Mouse (Mus musculus) brain, embryonic 18.5 days (tissue): Measurements from ENCODE around the gene Olfr788.

ENCODE experiments used
- DNase-seq: peaks from one replicate; pipeline ENCODE4 v3.0.0-alpha.2; 2012; ENCODE audit warnings: low read depth, low spot score

Olfr788 gene

DNA sequence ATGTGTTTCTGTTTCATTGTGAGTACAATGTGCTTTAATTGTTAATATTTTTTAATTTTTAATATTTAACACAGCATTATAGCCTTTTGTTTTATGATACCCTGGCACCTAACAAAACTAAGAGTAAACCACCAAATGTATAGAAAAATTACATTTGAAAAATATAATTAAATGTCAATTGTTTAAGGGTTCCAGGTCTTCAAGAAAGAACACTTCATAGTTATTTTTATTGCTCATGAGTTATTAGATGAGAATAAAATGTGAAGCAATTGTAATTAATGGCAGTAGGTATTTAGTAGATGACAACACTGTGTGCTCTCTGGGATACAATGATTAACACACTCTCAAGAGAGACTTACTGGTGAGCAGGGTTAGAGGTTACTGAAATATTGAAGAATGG is at the start of gene Olfr788:
Olfr788 (plus strand) TSS at position 301 of the 400 bp plus-strand sequence.
- DNase-seq, result no peak

DNA sequence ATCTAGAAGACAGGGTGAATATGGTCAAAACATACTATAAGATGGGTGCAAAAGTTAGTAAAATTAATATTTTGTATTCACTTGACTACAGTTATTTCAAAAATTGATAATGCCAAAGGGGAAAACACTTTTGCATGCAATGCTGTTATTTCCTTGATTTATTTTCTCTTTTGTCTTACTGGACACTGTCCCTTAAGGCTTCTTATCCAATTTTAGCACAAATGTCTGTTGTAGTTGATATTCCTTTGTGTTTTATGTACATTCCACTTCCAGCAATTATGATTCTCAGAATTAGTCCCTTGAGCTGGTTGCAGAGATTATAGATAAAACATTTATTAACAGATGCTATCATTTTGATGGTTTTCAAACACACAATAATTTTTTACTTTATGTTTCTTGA is 43.8 kb upstream of the Olfr788 start, which contains the start of gene Olfr786:
Olfr786 (plus strand) TSS at position 301 of the 400 bp plus-strand sequence.
- no peak for DNase-seq

DNA sequence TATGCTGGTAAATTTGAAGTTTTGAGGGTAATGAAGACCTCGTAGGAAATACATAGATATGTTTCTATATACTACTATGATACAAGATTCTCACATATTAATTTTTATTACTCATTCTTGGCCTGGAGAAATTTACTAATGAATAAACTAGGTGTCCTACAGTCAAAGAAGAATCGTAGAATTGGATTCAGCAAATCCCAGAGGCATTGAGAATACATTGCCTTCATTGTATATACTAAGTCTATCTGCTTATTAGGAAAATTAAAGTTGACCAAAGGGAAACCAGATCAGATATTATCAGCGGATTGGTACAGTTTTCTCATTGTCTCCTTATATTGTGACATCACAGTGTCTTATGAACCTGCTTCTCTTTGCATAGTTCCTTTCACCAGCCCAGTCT is 9.2 kb upstream of the Olfr788 start, which contains the start of gene Olfr787:
Olfr787 (plus strand) TSS at position 301 of the 400 bp plus-strand sequence.
- no peak for DNase-seq

DNA sequence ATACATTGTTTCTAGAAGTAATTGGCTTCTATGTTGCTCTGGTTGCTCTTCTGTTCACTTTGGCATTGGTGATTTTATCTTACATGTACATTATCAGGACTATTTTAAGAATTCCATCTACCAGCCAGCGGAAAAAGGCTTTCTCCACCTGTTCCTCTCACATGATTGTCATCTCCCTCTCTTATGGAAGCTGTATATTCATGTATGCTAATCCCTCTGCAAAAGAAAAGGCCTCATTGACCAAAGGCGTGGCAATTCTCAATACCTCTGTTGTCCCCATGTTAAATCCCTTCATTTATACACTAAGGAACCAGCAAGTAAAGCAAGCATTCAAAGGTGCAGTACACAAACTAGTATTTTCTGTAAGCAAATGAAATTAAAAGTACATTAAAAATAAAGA is 2.5 kb downstream of the Olfr788 start:
- no peak for DNase-seq

DNA sequence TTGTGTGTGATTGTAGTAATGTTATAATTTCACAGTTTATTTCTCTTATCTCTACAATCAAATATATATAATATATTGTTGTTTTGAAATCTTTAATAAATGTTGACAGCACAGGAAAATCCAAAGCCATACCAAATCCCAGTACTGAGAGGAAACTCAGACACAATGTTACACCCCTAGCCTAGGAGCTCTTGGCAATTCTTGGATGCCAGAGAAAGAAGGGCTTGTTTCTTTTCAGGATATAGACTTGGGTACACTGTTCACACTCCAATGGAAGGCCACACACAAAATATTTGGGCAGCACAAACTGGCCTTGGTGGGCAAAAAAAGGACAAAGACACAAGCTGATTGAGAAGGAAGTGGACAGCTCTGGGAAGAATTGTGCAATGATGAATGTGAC is 2.9 kb downstream of the Olfr788 start:
- DNase-seq, result no peak

DNA sequence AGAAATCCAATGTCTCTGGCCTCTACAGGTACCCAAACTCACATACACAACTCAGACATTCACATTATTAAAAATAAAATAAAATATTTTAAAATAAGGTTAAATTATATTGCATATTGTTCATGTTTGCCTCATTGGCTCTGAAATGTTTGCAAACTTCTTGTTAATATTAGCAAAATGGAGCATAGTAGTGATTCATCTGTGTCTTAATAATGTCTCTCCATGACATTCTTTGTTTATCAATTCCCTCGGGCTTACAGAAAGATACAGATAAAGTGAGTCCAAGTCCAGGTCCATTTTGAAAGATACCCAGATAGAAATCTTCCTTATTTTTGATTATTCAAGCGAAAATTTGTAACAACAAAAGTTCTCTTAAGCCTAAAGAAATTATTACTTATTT is 13.7 kb downstream of the Olfr788 start, which contains the start of gene Olfr789:
Olfr789 (plus strand) TSS at position 301 of the 400 bp plus-strand sequence.
- no peak for DNase-seq

DNA sequence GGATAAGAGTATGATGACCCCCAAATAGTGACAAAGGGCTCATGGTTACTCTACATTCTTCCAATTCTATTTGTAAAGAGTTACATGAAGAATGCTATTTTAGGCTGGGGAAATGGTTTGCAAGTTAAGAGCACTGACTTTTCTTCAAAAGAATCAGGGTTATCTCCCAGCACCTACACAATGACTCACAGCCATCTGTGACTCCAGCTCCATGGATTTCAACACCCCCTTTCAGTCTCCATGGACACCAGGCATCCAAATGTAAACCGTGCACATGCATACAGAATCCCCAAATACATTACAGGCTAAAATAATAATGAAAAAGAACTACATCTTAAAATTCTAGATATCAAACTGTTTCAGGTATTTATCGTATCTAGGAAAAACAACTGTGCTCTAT is 19.3 kb downstream of the Olfr788 start:
- no peak for DNase-seq

DNA sequence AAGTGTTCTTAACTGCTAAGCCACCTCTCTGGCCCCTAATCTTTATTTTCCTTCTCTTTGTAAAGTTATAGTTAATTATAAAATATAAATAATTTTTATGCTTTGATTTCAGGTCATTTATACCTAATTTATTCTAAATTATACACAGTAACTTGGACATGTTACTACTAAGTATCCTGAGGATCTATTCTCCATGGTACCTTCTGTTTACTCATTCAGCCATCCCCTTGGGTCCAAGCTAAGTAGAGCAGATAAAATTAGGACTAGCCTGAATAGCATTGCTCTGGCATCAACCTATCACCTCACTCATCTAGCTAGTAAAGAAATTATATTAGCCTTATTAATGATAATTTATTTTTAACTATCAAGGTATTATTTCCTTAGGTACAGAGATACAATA is 27.4 kb downstream of the Olfr788 start, which contains the start of gene Olfr790:
Olfr790 (plus strand) TSS at position 301 of the 400 bp plus-strand sequence.
- no peak for DNase-seq

DNA sequence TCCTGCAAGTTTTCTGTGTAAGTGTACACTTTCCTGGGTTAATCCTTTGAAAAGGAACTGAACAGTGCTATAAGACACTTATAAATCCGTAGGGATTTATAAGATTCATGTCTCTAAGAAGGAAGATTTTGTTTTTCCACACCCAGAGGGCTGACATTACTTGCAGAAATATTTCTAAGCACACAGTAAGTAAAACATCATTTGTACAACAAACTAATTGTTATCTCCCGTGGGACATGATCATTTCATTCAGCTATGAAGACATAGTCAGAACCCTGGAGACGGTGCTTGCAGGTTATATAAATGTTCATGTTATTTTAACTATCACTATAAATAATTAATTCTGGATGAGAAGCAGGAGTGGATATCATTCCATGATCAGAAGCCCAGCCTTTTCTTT is 50.7 kb downstream of the Olfr788 start, which contains the start of gene Olfr791:
Olfr791 (plus strand) TSS at position 301 of the 400 bp plus-strand sequence.
- DNase-seq, result no peak
